Mouse (Mus musculus): ENCODE results near the gene Scn2b. TPM values are rescaled to one million over a fixed set of nuclear protein-coding genes. Genes with fewer than 3 reads are reported as not detected.

The Scn2b gene
- 0.48 to 0.75 TPM (median 0.55 TPM) in 4 replicates for total RNA-seq (2023)

GRCm38 (mm10) chr9:45117741-45118431, at the start of gene Scn2b:
Gene Scn2b, plus strand, starts transcription at chr9:45117782.

GRCm38 (mm10) chr9:45079011-45079410, 38.6 kb upstream of the Scn2b start, which contains the start of gene Jaml:
Gene Jaml, plus strand, starts transcription at chr9:45079183.

GRCm38 (mm10) chr9:45138191-45139032, 20.8 kb downstream of the Scn2b start, which contains the start of gene Scn4b:
Gene Scn4b, plus strand, starts transcription at chr9:45138395.

Other genes with a start within 250 kb of the Scn2b start
- 127 to 158 TPM (median 134 TPM) in 4 replicates for gene Kmt2a, start 236.5 kb upstream of the Scn2b start, total RNA-seq (2023)
- 123 to 144 TPM (median 136 TPM) in 4 replicates for gene Atp5l, start 197.0 kb upstream of the Scn2b start, total RNA-seq (2023)
- gene Ube4a, start 152.2 kb upstream of the Scn2b start, total RNA-seq (2023), result 76.8 to 101 TPM (median 82.4 TPM) in 4 replicates
- gene Cd3g, start 137.4 kb upstream of the Scn2b start, total RNA-seq (2023), result 1.2 to 2.6 TPM (median 2.0 TPM) in 4 replicates
- gene Cd3d, start 136.0 kb upstream of the Scn2b start, total RNA-seq (2023), result 1.2 to 3.9 TPM (median 1.8 TPM) in 4 replicates
- gene Cd3e, start 108.2 kb upstream of the Scn2b start, total RNA-seq (2023), result 3.2 to 4.5 TPM (median 3.7 TPM) in 4 replicates
- gene Mpzl2, start 78.0 kb upstream of the Scn2b start, total RNA-seq (2023), result 0.52 to 1.4 TPM (median 0.77 TPM) in 4 replicates
- 5.4 to 12.4 TPM (median 7.1 TPM) in 4 replicates for gene Mpzl3, start 62.6 kb upstream of the Scn2b start, total RNA-seq (2023)
- gene Jaml, start 38.6 kb upstream of the Scn2b start, total RNA-seq (2023), result 15.3 to 28.6 TPM (median 19.5 TPM) in 4 replicates
- gene Scn4b, start 20.6 kb downstream of the Scn2b start, total RNA-seq (2023), result 0.33 to 0.63 TPM (median 0.43 TPM) in 4 replicates
- 0.46 to 0.58 TPM in 2 of 4 replicates, not detected in the others for gene BC049352, start 64.2 kb downstream of the Scn2b start, total RNA-seq (2023)
- gene Tmprss4, start 86.3 kb downstream of the Scn2b start, total RNA-seq (2023), result not detected in 4 replicates
- 147 to 156 TPM (median 155 TPM) in 4 replicates for gene Il10ra, start 151.4 kb downstream of the Scn2b start, total RNA-seq (2023)
- gene Tmprss13, start 201.3 kb downstream of the Scn2b start, total RNA-seq (2023), result 0.24 to 0.56 TPM (median 0.40 TPM) in 4 replicates

Data from B cell, adult 62 days (primary cell).